Mouse (Mus musculus) lung, embryonic 15.5 days (tissue): Measurements from ENCODE around the gene Phlpp1. TPM values are rescaled to one million over a fixed set of nuclear protein-coding genes. Genes with fewer than 3 reads are reported as not detected.

Experiments used
- ATAC-seq: fragments of 200-750 bp; cut with Nextera tagmentation; 2 replicates; pipeline ENCODE4 v1.8.0; 2017; ENCODE audit warnings: moderate number of reproducible peaks, borderline replicate concordance; ENCODE audit not compliant: low FRiP score, low TSS enrichment; ENCODE audit errors: extremely low read depth
- H3K27ac ChIP-seq: fragments of 300-500 bp; sonication (generic); 2 replicates; pipeline ENCODE4 v1.5.1; 2015; ENCODE audit warnings: moderate library complexity, mild to moderate bottlenecking, inconsistent platforms
- H3K27me3 ChIP-seq: fragments of 300-500 bp; sonication (generic); 2 replicates; pipeline ENCODE4 v1.6.1; 2015; ENCODE audit warnings: inconsistent platforms
- H3K36me3 ChIP-seq: fragments of 300-500 bp; sonication (generic); 2 replicates; pipeline ENCODE4 v1.6.1; 2015; ENCODE audit warnings: inconsistent platforms
- H3K4me1 ChIP-seq: fragments of 300-500 bp; sonication (generic); 2 replicates; pipeline ENCODE4 v1.6.1; 2015; ENCODE audit warnings: inconsistent platforms
- H3K4me2 ChIP-seq: fragments of 300-500 bp; sonication (generic); 2 replicates; pipeline ENCODE4 v1.6.1; 2015; ENCODE audit warnings: inconsistent platforms, mild to moderate bottlenecking, moderate library complexity
- H3K4me3 ChIP-seq: fragments of 300-500 bp; sonication (generic); 2 replicates; pipeline ENCODE4 v1.5.1; 2015; ENCODE audit warnings: mild to moderate bottlenecking, inconsistent platforms
- H3K9ac ChIP-seq: fragments of 300-500 bp; sonication (generic); 2 replicates; pipeline ENCODE4 v1.6.1; 2015; ENCODE audit warnings: inconsistent platforms
- H3K9me3 ChIP-seq: fragments of 300-500 bp; sonication (generic); 2 replicates; pipeline ENCODE4 v1.6.1; 2016; ENCODE audit warnings: inconsistent platforms
- WGBS: fragments of 180-500 bp; shearing (Covaris S2); methylation state at CpG from one replicate; pipeline ENCODE4 v1.1.7; 2015; 5-methylcytosine and 5-hydroxymethylcytosine counted together
- polyA plus RNA-seq: library from polyadenylated mRNA; unstranded; fragments of >200 nt; fragmentation: Nextera tagmentation; extraction: Ambion mirVana; gene quantifications from 2 replicates; pipeline ENCODE4 v1.2.1, GENCODE M21; 2015

Phlpp1 gene
- polyA plus RNA-seq, result 3.2 and 3.6 TPM in 2 replicates

- Histone ChIP-seq H3K27me3 (no peaks in the 10 kb centered on the region), H3K4me1 (peaks cover 23% of the 10 kb centered on the region), H3K9me3 (no peaks in the 10 kb centered on the region), H3K4me2 (peak within 1 kb of the TSS; percentile 78), H3K27ac (peak within 1 kb of the TSS; percentile 84), H3K4me3 (peak within 1 kb of the TSS; percentile 68), H3K36me3 (no peaks in the 10 kb centered on the region), H3K9ac (peak within 1 kb of the TSS; percentile 81)
- peak; percentile 99 for ATAC-seq
- WGBS, result under 1% methylated on average over 101 of the region's 113 CpGs
Observed at GRCm38 (mm10) chr1:106171241-106172220, at the start of gene Phlpp1. Gene Phlpp1 (plus strand): TSS chr1:106171752.

GRCm38 (mm10) chr1:106126601-106127000 lies 45.0 kb upstream of the Phlpp1 start:
- 80% methylated on average over 3 of the region's 3 CpGs for WGBS
- Histone ChIP-seq H3K4me1 (no peaks in the 10 kb centered on the region), H3K27me3 (no peaks in the 10 kb centered on the region), H3K4me3 (no peak overlapping the region), H3K36me3 (no peaks in the 10 kb centered on the region), H3K27ac (no peak overlapping the region), H3K9ac (no peak overlapping the region), H3K4me2 (no peak overlapping the region), H3K9me3 (no peaks in the 10 kb centered on the region)
- no peak for ATAC-seq

GRCm38 (mm10) chr1:106131697-106132349 lies 39.7 kb upstream of the Phlpp1 start:
- no peak overlapping the region for H3K9ac ChIP-seq
- H3K36me3 ChIP-seq, result no peaks in the 10 kb centered on the region
- WGBS, result 52% methylated on average over 4 of the region's 4 CpGs
- no peak overlapping the region for H3K4me2 ChIP-seq
- no peak overlapping the region for H3K4me3 ChIP-seq
- no peak overlapping the region for H3K27ac ChIP-seq
- H3K27me3 ChIP-seq, result no peaks in the 10 kb centered on the region
- H3K4me1 ChIP-seq, result no peaks in the 10 kb centered on the region
- ATAC-seq, result peak; percentile 11; the same call in 1 of the 2 replicates
- no peaks in the 10 kb centered on the region for H3K9me3 ChIP-seq

- Histone ChIP-seq H3K36me3 (no peaks in the 10 kb centered on the region), H3K4me1 (no peaks in the 10 kb centered on the region), H3K27me3 (no peaks in the 10 kb centered on the region), H3K4me2 (no peak overlapping the region), H3K9me3 (no peaks in the 10 kb centered on the region), H3K27ac (no peak overlapping the region), H3K9ac (no peak overlapping the region), H3K4me3 (no peak overlapping the region)
- peak; percentile 62; the same call in 1 of the 2 replicates for ATAC-seq
- WGBS, result 54% methylated on average over 4 of the region's 4 CpGs
Observed at GRCm38 (mm10) chr1:106132350-106132700, 39.2 kb upstream of the Phlpp1 start.

GRCm38 (mm10) chr1:106138691-106139090 lies 32.9 kb upstream of the Phlpp1 start:
- 86% methylated on average over 2 of the region's 2 CpGs for WGBS
- Histone ChIP-seq H3K36me3 (no peaks in the 10 kb centered on the region), H3K27me3 (no peaks in the 10 kb centered on the region), H3K4me1 (no peaks in the 10 kb centered on the region), H3K4me3 (no peak overlapping the region), H3K9ac (no peak overlapping the region), H3K9me3 (no peaks in the 10 kb centered on the region), H3K27ac (no peak overlapping the region), H3K4me2 (no peak overlapping the region)
- no peak for ATAC-seq

GRCm38 (mm10) chr1:106139137-106139536 lies 32.4 kb upstream of the Phlpp1 start:
- ATAC-seq, result no peak
- Histone ChIP-seq H3K9me3 (no peaks in the 10 kb centered on the region), H3K4me3 (no peak overlapping the region), H3K4me2 (no peak overlapping the region), H3K27me3 (no peaks in the 10 kb centered on the region), H3K4me1 (no peaks in the 10 kb centered on the region), H3K36me3 (no peaks in the 10 kb centered on the region), H3K27ac (no peak overlapping the region), H3K9ac (no peak overlapping the region)
- 37% methylated on average over 1 of the region's 1 CpGs for WGBS

GRCm38 (mm10) chr1:106142010-106142409 lies 29.5 kb upstream of the Phlpp1 start:
- H3K9ac ChIP-seq, result no peak overlapping the region
- H3K27me3 ChIP-seq, result no peaks in the 10 kb centered on the region
- no peak overlapping the region for H3K27ac ChIP-seq
- ATAC-seq, result no peak
- no peaks in the 10 kb centered on the region for H3K4me1 ChIP-seq
- no peak overlapping the region for H3K4me2 ChIP-seq
- H3K4me3 ChIP-seq, result no peak overlapping the region
- H3K9me3 ChIP-seq, result no peaks in the 10 kb centered on the region
- H3K36me3 ChIP-seq, result no peaks in the 10 kb centered on the region
- WGBS, result 81% methylated on average over 1 of the region's 1 CpGs

- H3K4me3 ChIP-seq, result no peak overlapping the region
- no peaks in the 10 kb centered on the region for H3K9me3 ChIP-seq
- H3K4me1 ChIP-seq, result no peaks in the 10 kb centered on the region
- H3K9ac ChIP-seq, result no peak overlapping the region
- no peak for ATAC-seq
- no peaks in the 10 kb centered on the region for H3K27me3 ChIP-seq
- 80% methylated on average over 2 of the region's 2 CpGs for WGBS
- no peak overlapping the region for H3K27ac ChIP-seq
- no peak overlapping the region for H3K4me2 ChIP-seq
- no peaks in the 10 kb centered on the region for H3K36me3 ChIP-seq
Observed at GRCm38 (mm10) chr1:106144534-106144933, 27.0 kb upstream of the Phlpp1 start.

- no peaks in the 10 kb centered on the region for H3K9me3 ChIP-seq
- no peaks in the 10 kb centered on the region for H3K27me3 ChIP-seq
- H3K9ac ChIP-seq, result no peak overlapping the region
- no peak overlapping the region for H3K27ac ChIP-seq
- ATAC-seq, result no peak
- whole genome bisulfite sequencing, result 25% methylated on average over 1 of the region's 1 CpGs
- H3K4me2 ChIP-seq, result no peak overlapping the region
- H3K36me3 ChIP-seq, result no peaks in the 10 kb centered on the region
- no peak overlapping the region for H3K4me3 ChIP-seq
- H3K4me1 ChIP-seq, result no peaks in the 10 kb centered on the region
Observed at GRCm38 (mm10) chr1:106145055-106145454, 26.5 kb upstream of the Phlpp1 start.

- Histone ChIP-seq H3K27ac (no peak overlapping the region), H3K9ac (no peak overlapping the region), H3K4me3 (no peak overlapping the region), H3K27me3 (no peaks in the 10 kb centered on the region), H3K36me3 (no peaks in the 10 kb centered on the region), H3K4me1 (no peaks in the 10 kb centered on the region), H3K4me2 (no peak overlapping the region), H3K9me3 (no peaks in the 10 kb centered on the region)
- WGBS, result 84% methylated on average over 4 of the region's 4 CpGs
- ATAC-seq, result no peak
Observed at GRCm38 (mm10) chr1:106145565-106146190, 25.9 kb upstream of the Phlpp1 start.

GRCm38 (mm10) chr1:106148386-106149380 lies 22.9 kb upstream of the Phlpp1 start:
- no peak overlapping the region for H3K4me3 ChIP-seq
- no peak overlapping the region for H3K27ac ChIP-seq
- no peaks in the 10 kb centered on the region for H3K27me3 ChIP-seq
- no peak for ATAC-seq
- no peaks in the 10 kb centered on the region for H3K36me3 ChIP-seq
- H3K9ac ChIP-seq, result no peak overlapping the region
- H3K4me1 ChIP-seq, result no peaks in the 10 kb centered on the region
- WGBS, result 67% methylated on average over 17 of the region's 17 CpGs
- H3K9me3 ChIP-seq, result no peaks in the 10 kb centered on the region
- H3K4me2 ChIP-seq, result no peak overlapping the region
